Mouse (Mus musculus) bone marrow macrophage, adult 2 months (primary cell): ENCODE measurements at regions not wholly inside any gene's neighbourhood (a gene's known extent, or its start where the extent isn't known, plus 50 kb on each side); places are given as distances from the start of the nearest gene placed in this dataset.

Source experiments
- CTCF ChIP-seq: IDR thresholded peaks from 2 replicates; pipeline ENCODE4 v1.5.1; 2012; ENCODE audit warnings: low read depth, mild to moderate bottlenecking, low read length, moderate library complexity
- POLR2A ChIP-seq: IDR thresholded peaks from 2 replicates; pipeline ENCODE4 v1.6.1; 2012; ENCODE audit warnings: mild to moderate bottlenecking, low read depth, low read length, borderline replicate concordance

DNA sequence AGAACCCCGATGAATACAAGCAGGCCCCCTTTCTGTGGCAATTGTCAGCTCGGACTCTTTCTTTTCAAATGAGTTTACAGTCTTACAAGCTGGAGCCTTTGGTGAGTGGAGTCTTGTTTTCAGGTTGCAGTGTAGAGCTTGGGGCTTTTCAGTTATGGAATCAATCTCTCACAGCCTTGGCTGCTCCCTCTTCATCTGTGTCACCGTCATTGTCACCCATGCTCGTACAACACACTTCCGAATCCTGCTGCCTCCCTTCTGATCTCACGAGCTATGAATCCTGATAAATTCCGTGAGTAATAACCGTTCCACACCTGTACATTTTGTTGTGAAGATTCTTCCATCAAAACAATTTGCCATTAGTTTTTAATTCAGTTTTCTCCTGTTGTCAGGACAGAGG is 97.7 kb downstream of the Trim42 start:
- no peak for TF ChIP-seq CTCF
- TF ChIP-seq POLR2A: no peak
